Mouse (Mus musculus): ENCODE measurements around the gene Elfn2. TPM values are rescaled to one million over a fixed set of nuclear protein-coding genes. Genes with fewer than 3 reads are reported as not detected.

Gene Elfn2
- polyA plus RNA-seq, 2 experiments: not detected

- H3K27ac ChIP-seq: no peak overlapping the region
- H3K9me3 ChIP-seq (ENCODE audit: control insufficient read depth, low read length): no peaks in the 10 kb centered on the region
- WGBS (ENCODE audit: insufficient replicate concordance): 70% methylated on average over 5 of the region's 5 CpGs
- no peak overlapping the region for H3K9ac ChIP-seq (replicated peaks)
- TF ChIP-seq EP300 (IDR thresholded peaks at IDR 0.05; ENCODE audit: low read depth) (no peak), CTCF (IDR thresholded peaks at IDR 0.05; ENCODE audit: low read depth) (no peak)
- no peaks in the 10 kb centered on the region for H3K4me1 ChIP-seq (replicated peaks; ENCODE audit: control insufficient read depth in 2 of 2, insufficient read depth in 2 of 2, low read length in 1 of 2)
- H3K4me2 ChIP-seq (ENCODE audit: low read depth): no peak overlapping the region
- H3K27me3 ChIP-seq (ENCODE audit: control insufficient read depth, insufficient read depth, low read length): no peaks in the 10 kb centered on the region
- no peaks in the 10 kb centered on the region for H3K36me3 ChIP-seq (replicated peaks; ENCODE audit: control insufficient read depth, insufficient read depth, low read depth)
- ATAC-seq (ENCODE audit: insufficient read depth): no peak
- no peak overlapping the region for H3K4me3 ChIP-seq (ENCODE audit: insufficient read depth in 1 of 2, low read depth in 2 of 2, low read length in 2 of 2)
- DNase-seq (ENCODE audit: low read depth in 3 of 3, low spot score in 3 of 3): no peak
These were observed 31.3 kb upstream of the Elfn2 start for GRCm38 (mm10) chr15:78749855-78750254.

- Histone ChIP-seq H3K36me3 (replicated peaks; ENCODE audit: control insufficient read depth, insufficient read depth, low read depth) (no peaks in the 10 kb centered on the region), H3K9me3 (ENCODE audit: control insufficient read depth, low read length) (no peaks in the 10 kb centered on the region), H3K9ac (replicated peaks) (no peak overlapping the region), H3K27me3 (ENCODE audit: control insufficient read depth, insufficient read depth, low read length) (no peaks in the 10 kb centered on the region), H3K4me3 (ENCODE audit: insufficient read depth in 1 of 2, low read depth in 2 of 2, low read length in 2 of 2) (no peak overlapping the region), H3K4me1 (replicated peaks; ENCODE audit: control insufficient read depth in 2 of 2, insufficient read depth in 2 of 2, low read length in 1 of 2) (no peaks in the 10 kb centered on the region), H3K27ac (no peak overlapping the region), H3K4me2 (ENCODE audit: low read depth) (no peak overlapping the region)
- no peak for TF ChIP-seq EP300 (IDR thresholded peaks at IDR 0.05; ENCODE audit: low read depth)
- peak; percentile 97 for TF ChIP-seq CTCF (IDR thresholded peaks at IDR 0.05; ENCODE audit: low read depth)
- DNase-seq (ENCODE audit: low read depth in 3 of 3, low spot score in 3 of 3): peak in 1 of 3 experiments; percentile 19
- WGBS (ENCODE audit: insufficient replicate concordance): 3% methylated on average over 5 of the region's 5 CpGs
- ATAC-seq (ENCODE audit: insufficient read depth): no peak
These were observed 25.6 kb upstream of the Elfn2 start for GRCm38 (mm10) chr15:78744206-78744605.

DNA sequence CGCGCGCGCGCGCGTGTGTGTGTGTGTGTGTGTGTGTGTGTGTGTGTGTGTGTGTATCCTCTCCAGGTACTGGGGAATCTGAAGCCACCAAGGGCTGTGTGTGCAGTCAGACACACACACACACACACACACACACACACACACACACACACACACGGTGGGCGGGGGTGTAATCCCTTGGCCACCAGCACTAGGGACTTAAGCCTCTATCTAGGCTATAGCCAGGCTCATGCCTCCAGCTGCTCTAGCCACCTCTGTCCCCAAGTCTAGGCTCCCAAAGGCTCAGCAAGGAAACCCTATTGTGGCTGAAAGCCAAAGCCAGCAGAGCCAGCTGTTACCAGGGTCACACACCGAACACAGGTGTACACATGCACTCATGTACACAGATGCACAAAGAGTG is 24.3 kb upstream of the Elfn2 start:
- no peak for TF ChIP-seq CTCF (IDR thresholded peaks at IDR 0.05; ENCODE audit: low read depth)
- no peak for TF ChIP-seq EP300 (IDR thresholded peaks at IDR 0.05; ENCODE audit: low read depth)
- Histone ChIP-seq H3K4me1 (replicated peaks; ENCODE audit: control insufficient read depth in 2 of 2, insufficient read depth in 2 of 2, low read length in 1 of 2) (no peaks in the 10 kb centered on the region), H3K9ac (replicated peaks) (no peak overlapping the region), H3K36me3 (replicated peaks; ENCODE audit: control insufficient read depth, insufficient read depth, low read depth) (no peaks in the 10 kb centered on the region), H3K4me2 (ENCODE audit: low read depth) (no peak overlapping the region), H3K9me3 (ENCODE audit: control insufficient read depth, low read length) (no peaks in the 10 kb centered on the region), H3K27ac (no peak overlapping the region), H3K27me3 (ENCODE audit: control insufficient read depth, insufficient read depth, low read length) (no peaks in the 10 kb centered on the region), H3K4me3 (ENCODE audit: insufficient read depth in 1 of 2, low read depth in 2 of 2, low read length in 2 of 2) (no peak overlapping the region)
- 85% methylated on average over 2 of the region's 10 CpGs for WGBS (ENCODE audit: insufficient replicate concordance)
- DNase-seq (ENCODE audit: low read depth in 3 of 3, low spot score in 3 of 3) (no peak), ATAC-seq (ENCODE audit: insufficient read depth) (no peak)

DNA sequence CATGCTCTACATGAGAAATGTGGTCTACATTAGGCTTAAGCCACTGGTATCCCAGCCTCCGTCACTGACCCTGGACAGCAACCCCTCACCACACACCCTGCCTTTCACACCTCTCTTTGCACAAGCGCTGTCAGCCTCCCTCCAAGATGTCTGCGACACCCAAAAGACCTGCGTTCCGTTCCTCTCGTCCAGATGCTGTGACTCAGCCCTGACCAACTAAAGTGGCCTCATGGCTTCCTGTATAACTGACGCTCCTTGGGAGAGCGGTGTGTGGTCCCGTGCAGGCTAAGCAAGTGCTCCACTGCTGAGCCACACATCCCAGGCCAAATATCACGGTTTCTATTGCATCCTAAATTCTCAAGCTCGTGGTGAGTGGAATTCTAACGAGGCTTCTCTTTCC is 22.1 kb upstream of the Elfn2 start:
- Histone ChIP-seq H3K27ac (no peak overlapping the region), H3K27me3 (ENCODE audit: control insufficient read depth, insufficient read depth, low read length) (no peaks in the 10 kb centered on the region), H3K4me3 (ENCODE audit: insufficient read depth in 1 of 2, low read depth in 2 of 2, low read length in 2 of 2) (no peak overlapping the region), H3K4me1 (replicated peaks; ENCODE audit: control insufficient read depth in 2 of 2, insufficient read depth in 2 of 2, low read length in 1 of 2) (no peaks in the 10 kb centered on the region), H3K9me3 (ENCODE audit: control insufficient read depth, low read length) (no peaks in the 10 kb centered on the region), H3K9ac (replicated peaks) (no peak overlapping the region), H3K4me2 (ENCODE audit: low read depth) (no peak overlapping the region), H3K36me3 (replicated peaks; ENCODE audit: control insufficient read depth, insufficient read depth, low read depth) (no peaks in the 10 kb centered on the region)
- ATAC-seq (ENCODE audit: insufficient read depth): no peak
- 21% methylated on average over 12 of the region's 12 CpGs for WGBS (ENCODE audit: insufficient replicate concordance)
- no peak for DNase-seq (ENCODE audit: low read depth in 3 of 3, low spot score in 3 of 3)
- TF ChIP-seq EP300 (IDR thresholded peaks at IDR 0.05; ENCODE audit: low read depth) (no peak), CTCF (IDR thresholded peaks at IDR 0.05; ENCODE audit: low read depth) (no peak)

GRCm38 (mm10) chr15:78737146-78737545 is 18.6 kb upstream of the Elfn2 start:
- Histone ChIP-seq H3K9me3 (ENCODE audit: control insufficient read depth, low read length) (no peaks in the 10 kb centered on the region), H3K36me3 (replicated peaks; ENCODE audit: control insufficient read depth, insufficient read depth, low read depth) (no peaks in the 10 kb centered on the region), H3K27ac (no peak overlapping the region), H3K4me3 (ENCODE audit: insufficient read depth in 1 of 2, low read depth in 2 of 2, low read length in 2 of 2) (no peak overlapping the region), H3K4me1 (replicated peaks; ENCODE audit: control insufficient read depth in 2 of 2, insufficient read depth in 2 of 2, low read length in 1 of 2) (no peaks in the 10 kb centered on the region), H3K9ac (replicated peaks) (no peak overlapping the region), H3K27me3 (ENCODE audit: control insufficient read depth, insufficient read depth, low read length) (no peaks in the 10 kb centered on the region), H3K4me2 (ENCODE audit: low read depth) (no peak overlapping the region)
- no peak for DNase-seq (ENCODE audit: low read depth in 3 of 3, low spot score in 3 of 3)
- no peak for ATAC-seq (ENCODE audit: insufficient read depth)
- TF ChIP-seq CTCF (IDR thresholded peaks at IDR 0.05; ENCODE audit: low read depth) (no peak), EP300 (IDR thresholded peaks at IDR 0.05; ENCODE audit: low read depth) (no peak)
- WGBS (ENCODE audit: insufficient replicate concordance): 40% methylated on average over 6 of the region's 6 CpGs
